Mouse (Mus musculus) cerebellum, postnatal 4 days (tissue): ENCODE data around the gene Cep152.

Source experiments
- DNase-seq, 2 experiments: peaks; one replicate each; pipeline ENCODE4 v3.0.0; 2022; ENCODE audit warnings: low spot score in 2 of 2, mixed read lengths in 1 of 2

The Cep152 gene

DNA sequence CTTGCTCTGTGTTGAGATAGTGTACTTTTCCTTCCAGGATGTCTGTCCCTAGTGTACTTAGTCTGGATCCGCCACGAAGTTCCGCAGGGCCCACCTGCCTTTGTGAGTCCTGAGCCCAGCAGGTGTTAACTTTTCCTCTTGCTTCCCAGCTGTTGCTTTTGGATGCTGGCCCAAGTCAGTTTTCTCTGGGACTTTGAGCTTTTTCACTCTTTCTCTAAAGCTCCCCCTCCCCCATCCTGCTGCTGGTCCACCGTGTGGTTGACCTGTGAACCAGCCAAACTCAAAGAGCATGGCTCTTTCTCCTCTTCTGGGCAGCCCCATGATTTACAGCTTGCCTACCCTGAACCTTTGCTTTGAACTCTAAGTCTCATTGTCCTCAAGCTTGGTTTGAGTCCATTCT, 1.6 kb upstream of the Cep152 start:
- DNase-seq = no peak

DNA sequence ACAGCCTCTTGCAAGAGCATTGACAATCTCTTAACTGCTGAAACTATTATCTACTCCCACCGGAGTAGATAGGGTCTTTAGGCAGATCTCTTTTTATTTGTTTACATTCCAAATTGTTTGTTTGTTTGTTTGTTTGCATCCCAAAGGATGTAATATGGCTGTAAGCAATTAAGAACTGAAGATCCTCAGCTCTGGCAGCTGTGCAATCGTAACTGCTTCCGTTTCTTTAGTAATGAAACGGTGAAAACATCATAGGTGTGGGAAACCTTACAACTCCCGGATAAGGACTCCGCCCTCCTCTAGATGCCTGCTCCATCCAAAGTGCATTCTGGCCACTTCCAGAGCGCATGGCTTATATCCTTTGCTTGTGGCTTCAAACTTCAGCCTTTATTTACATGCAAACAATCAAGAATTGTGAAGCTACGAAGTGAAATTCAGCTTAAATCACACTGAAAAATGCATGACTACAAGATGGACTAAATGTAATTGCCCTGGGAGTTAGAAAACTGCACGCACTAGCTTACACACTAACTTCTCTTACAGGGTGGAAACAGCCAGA, 707 bp downstream of the Cep152 start:
- DNase-seq = no peak

DNA sequence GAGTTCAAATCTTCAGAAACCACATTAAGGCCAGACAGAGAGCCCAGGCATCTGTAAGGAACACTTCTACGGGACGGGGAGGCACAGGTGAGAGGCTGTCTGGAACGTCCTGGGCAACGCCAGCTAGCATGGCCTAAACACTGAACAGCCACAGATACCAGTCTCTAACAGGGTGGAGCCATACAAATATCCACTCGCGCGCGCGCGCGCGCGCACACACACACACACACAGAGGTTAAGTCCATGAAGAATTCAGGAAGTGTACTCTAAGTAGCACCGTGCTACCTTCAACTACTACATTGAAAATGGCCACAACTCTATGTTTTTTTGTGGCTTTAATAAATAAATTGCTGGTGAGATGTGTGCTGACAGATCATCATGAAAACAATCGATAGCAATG, 1.7 kb downstream of the Cep152 start:
- no peak for DNase-seq

DNA sequence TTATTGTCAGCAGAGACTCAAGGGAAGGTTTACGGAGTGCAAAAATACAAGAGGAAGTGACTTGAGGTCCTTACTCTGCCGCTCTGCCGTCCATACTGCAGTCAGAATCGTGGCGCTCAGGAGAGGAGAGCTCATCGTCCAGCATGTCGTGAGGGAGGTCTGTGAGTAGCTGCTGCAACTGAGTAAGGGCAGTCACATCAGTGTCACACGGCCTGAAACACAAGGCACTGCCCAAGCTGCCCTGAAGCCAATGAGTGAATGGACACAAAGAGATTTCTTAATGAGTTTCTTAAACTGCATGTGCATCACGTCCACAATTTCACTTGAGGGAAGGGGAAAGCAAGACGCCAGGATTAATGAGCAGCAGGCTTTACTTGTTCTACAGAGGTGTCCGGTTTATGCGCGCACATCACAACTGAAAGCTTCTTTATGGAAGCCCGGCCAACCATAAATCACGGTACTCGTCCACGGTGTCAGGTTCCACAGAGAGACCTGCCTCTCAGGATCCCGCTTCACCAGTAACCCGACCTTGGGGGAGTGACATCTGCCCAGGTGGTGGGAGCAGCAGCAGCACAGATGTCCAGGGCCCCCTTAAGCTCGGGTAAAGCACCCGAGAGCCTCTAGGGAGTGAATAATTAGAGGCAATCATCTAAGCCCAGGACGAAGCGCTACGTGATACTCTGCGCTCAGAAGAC, 4.6 kb downstream of the Cep152 start:
- no peak for DNase-seq

GRCm38 (mm10) chr2:125615858-125616424, 9.0 kb downstream of the Cep152 start:
- no peak for DNase-seq

- no peak for DNase-seq
Observed at GRCm38 (mm10) chr2:125615440-125615839, 9.5 kb downstream of the Cep152 start.

- DNase-seq = no peak
Observed at GRCm38 (mm10) chr2:125606220-125606845, 18.6 kb downstream of the Cep152 start.

DNA sequence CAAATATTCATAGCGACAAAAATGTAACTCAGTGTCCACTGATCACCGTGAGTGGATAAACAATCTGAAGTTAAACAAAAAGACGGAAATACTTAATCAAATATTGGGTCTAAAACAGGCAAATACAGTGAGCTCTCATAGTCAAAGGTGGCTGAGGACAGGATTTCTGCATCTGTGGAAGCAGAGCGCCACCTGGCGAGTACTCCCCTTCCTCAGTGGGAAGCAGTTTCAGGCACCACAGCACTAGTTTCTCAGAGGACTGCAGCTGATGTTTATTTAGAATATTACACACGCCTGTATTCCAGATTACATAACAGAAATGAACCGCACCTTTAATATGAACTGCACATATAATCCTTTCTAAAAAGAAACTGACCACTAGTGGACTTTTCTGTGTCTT, 20.3 kb downstream of the Cep152 start:
- DNase-seq = peak; percentile 44 to 62

GRCm38 (mm10) chr2:125602970-125603369, 21.9 kb downstream of the Cep152 start:
- no peak for DNase-seq

- DNase-seq = no peak
Observed at GRCm38 (mm10) chr2:125598958-125599357, 26.0 kb downstream of the Cep152 start.

DNA sequence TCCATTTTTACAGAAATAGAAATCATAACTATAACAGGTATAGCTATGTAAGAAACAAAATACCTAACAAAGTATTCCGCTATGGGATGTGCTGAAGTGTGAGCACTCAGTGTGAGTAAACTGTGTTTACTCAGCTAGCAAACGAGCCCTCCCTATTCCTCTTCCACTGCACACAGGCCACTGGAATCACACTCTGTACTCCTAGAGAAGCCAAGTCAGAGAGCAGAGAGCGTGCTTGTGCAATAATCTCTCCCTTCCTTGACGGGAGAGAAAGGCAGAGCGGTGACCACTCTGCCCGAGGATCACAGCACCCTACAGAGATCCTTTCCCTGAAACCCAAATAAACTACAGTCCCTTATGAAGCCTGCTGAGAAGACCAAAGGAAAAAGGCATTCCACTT, 26.7 kb downstream of the Cep152 start:
- DNase-seq = no peak

- no peak for DNase-seq
Observed at GRCm38 (mm10) chr2:125594786-125595185, 30.1 kb downstream of the Cep152 start.

GRCm38 (mm10) chr2:125594072-125594471, 30.8 kb downstream of the Cep152 start:
- DNase-seq = no peak

- DNase-seq = no peak
Observed at GRCm38 (mm10) chr2:125591895-125592294, 33.0 kb downstream of the Cep152 start.

GRCm38 (mm10) chr2:125589287-125589686, 35.6 kb downstream of the Cep152 start:
- DNase-seq = no peak

GRCm38 (mm10) chr2:125581081-125581480, 43.8 kb downstream of the Cep152 start:
- no peak for DNase-seq

GRCm38 (mm10) chr2:125577670-125578069, 47.2 kb downstream of the Cep152 start:
- no peak for DNase-seq

- no peak for DNase-seq
Observed at GRCm38 (mm10) chr2:125576498-125576897, 48.4 kb downstream of the Cep152 start.

- no peak for DNase-seq
Observed at GRCm38 (mm10) chr2:125575766-125576165, 49.1 kb downstream of the Cep152 start.

DNA sequence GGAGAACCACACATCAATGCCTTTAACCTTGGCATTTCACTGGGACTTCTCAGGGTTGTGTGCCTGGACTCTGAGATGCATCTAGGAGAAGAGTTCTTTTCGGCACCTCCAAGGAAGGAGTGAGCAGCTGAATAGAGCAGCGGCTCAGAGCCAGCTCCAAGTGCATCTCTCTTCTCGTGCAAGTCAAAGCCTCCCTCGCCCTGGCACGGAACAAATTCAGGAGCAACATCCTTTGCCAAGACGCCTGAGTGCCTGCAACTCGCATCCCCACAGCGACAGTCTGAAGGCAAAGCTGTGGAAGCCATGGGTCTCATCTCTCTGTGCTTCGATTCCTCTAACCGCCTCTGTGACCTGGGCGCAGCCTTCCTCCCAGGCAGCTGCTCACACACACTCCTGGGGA, 61.0 kb downstream of the Cep152 start:
- DNase-seq = no peak

DNA sequence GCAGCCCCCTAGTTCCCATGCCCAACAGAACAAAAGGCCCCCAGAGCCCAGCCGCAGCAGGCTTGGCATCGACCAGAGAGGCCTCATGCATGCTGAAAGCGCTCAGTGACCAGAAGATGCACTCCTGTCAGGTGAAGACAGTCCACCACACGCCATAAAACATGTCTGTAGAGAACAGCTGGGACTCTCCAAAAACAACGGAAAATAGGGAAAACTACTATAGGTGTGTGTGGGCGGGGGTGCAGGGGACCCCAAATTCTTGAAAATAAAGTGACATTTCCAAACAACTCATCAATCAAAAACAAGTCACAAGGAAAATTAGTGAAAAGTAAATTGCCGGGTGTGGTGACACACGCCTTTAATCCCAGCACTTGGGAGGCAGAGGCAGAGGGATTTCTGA, 62.5 kb downstream of the Cep152 start:
- DNase-seq = no peak

GRCm38 (mm10) chr2:125560037-125560436, 64.9 kb downstream of the Cep152 start:
- DNase-seq = no peak
